Mouse (Mus musculus) G1E (cell line): Measurements from ENCODE around the gene Gm3336. TPM values are rescaled to one million over a fixed set of nuclear protein-coding genes. Genes with fewer than 3 reads are reported as not detected.
A peak's percentile ranks its signal among the peaks of the same experiment; 100 is the strongest.

Experiments
- ATAC-seq: 2 replicates; pipeline ENCODE4 v1.8.0; 2016; ENCODE audit warnings: mild to moderate bottlenecking; ENCODE audit not compliant: insufficient number of reproducible peaks, poor library complexity, low FRiP score, severe bottlenecking; ENCODE audit errors: extremely low read depth
- DNase-seq: peaks from one replicate; pipeline ENCODE4 v3.0.0; 2012; ENCODE audit warnings: low spot score
- H3K27me3 ChIP-seq: 2 replicates; pipeline ENCODE4 v1.6.1; 2012; ENCODE audit warnings: mild to moderate bottlenecking, low read length, inconsistent platforms; ENCODE audit not compliant: insufficient read depth
- H3K36me3 ChIP-seq: replicated peaks from 2 replicates; pipeline ENCODE3; 2012; ENCODE audit warnings: mild to moderate bottlenecking, inconsistent platforms
- H3K4me1 ChIP-seq: 2 replicates; pipeline ENCODE4 v1.6.1; 2012; ENCODE audit warnings: low read depth, low read length, inconsistent platforms, mixed read lengths; ENCODE audit not compliant: insufficient read depth
- H3K4me3 ChIP-seq: 2 replicates; pipeline ENCODE4 v1.5.1; 2012; ENCODE audit warnings: low read depth, mild to moderate bottlenecking, inconsistent platforms, low read length, moderate library complexity, mixed read lengths
- H3K9me3 ChIP-seq: replicated peaks from 2 replicates; pipeline ENCODE4 v1.6.1; 2012; ENCODE audit warnings: inconsistent platforms
- CTCF ChIP-seq: IDR thresholded peaks from 2 replicates; pipeline ENCODE4 v1.5.1; 2012; ENCODE audit warnings: low read depth, low read length, inconsistent platforms, mixed read lengths
- GATA1 ChIP-seq: IDR thresholded peaks from 2 replicates; pipeline ENCODE4 v1.6.1; 2012; ENCODE audit warnings: borderline replicate concordance, low read length, inconsistent platforms, mixed read lengths
- GATA2 ChIP-seq: IDR thresholded peaks from 2 replicates; pipeline ENCODE4 v1.6.1; 2012; ENCODE audit warnings: low read depth, low read length, inconsistent platforms, borderline replicate concordance
- POLR2AphosphoS5 ChIP-seq: IDR thresholded peaks from 2 replicates; pipeline ENCODE4 v1.6.1; 2012; ENCODE audit warnings: low read depth, low read length, inconsistent platforms; ENCODE audit not compliant: insufficient replicate concordance
- TAL1 ChIP-seq: conservative IDR thresholded peaks from 2 replicates; pipeline ENCODE4 v1.6.1; 2012; ENCODE audit warnings: low read depth, low read length, inconsistent platforms, mixed read lengths
- polyA plus RNA-seq: library from polyadenylated mRNA; stranded (reverse); fragments of >175 nt; gene quantifications from 2 replicates; pipeline ENCODE4 v1.2.3, GENCODE M21; 2012
- total RNA-seq, 2 experiments: library from RNA; stranded (forward) in 1 of 2; stranded (reverse) in 1 of 2; fragments of 200-1000 nt in 1 of 2; fragments of >200 nt in 1 of 2; fragmentation: Nextera tagmentation in 1 of 2; gene quantifications; 2 replicates each; pipeline ENCODE4 v1.2.3; 2014 to 2017

Gene Gm3336
- total and polyA plus RNA-seq, 3 experiments: 0.66 to 3.7 (median 0.93) TPM

DNA sequence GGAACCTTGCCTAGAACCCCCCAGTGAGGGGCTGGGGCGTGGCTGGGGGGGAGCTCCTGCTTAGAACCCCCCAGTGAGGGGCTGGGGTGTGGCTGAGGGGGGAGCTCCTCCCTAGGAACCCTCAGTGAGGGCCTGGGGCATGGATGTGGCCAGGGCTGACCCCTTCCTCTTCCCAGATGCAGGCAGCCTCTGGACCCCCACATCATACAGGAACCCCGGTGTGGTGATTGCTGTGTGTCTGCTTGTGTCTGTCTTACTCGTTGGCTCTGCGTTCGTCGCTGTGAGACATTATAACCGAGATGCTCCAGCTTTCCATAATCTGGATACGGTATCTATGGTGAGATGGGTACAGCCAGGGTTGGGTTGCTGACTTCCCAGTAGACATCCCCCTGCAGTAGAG, 3.3 kb downstream of the Gm3336 start:
- DNase-seq (no peak), ATAC-seq (no peak)
- peaks cover 23% of the 10 kb centered on the region for H3K4me1 ChIP-seq
- no peaks in the 10 kb centered on the region for H3K9me3 ChIP-seq
- TF ChIP-seq TAL1 (no peak), POLR2AphosphoS5 (no peak), GATA2 (no peak), GATA1 (no peak)
- H3K36me3 ChIP-seq: no peaks in the 10 kb centered on the region
- peaks cover 50% of the 10 kb centered on the region for H3K27me3 ChIP-seq
- no peak overlapping the region for H3K4me3 ChIP-seq

DNA sequence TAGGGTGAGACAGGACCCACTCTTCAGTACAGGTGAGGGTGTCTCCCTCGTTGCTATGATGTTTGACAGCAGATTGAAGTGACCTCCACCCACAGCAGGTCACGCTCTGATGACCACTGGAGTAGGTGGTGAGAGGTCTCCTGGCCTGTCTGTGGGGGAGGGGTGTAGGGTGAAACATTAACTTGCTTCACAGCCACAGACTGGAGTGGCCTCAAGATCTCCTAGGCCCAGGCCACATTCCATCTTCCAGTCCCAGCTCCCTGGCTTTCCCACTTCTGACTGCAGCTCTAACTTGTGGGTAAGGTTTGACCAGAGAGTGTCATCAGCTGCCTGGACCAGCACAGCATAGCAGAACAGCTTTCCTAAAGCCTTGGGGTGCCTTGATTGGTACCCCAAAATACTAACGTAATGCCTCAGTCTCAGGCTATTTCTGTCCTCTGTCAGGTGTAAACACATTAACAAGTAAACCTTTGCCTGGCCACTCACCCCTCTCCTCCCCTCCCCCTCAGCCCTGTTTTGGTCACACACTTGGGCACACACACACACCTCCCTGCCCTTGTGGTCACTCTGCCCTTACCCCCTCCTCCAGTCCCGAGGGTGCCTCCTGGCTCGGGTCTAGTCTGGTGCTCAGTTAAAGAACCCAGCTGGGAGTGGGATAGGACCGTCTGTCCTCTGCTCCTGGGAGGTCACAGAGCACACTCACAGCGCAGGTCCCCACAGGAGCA, 5.3 kb downstream of the Gm3336 start, which contains the start of gene Pde4c:
Gene Pde4c (plus strand): TSS at position 235 of the 725 bp plus-strand sequence.
- H3K4me1 ChIP-seq: peaks cover 15% of the 10 kb centered on the region
- H3K9me3 ChIP-seq: no peaks in the 10 kb centered on the region
- ATAC-seq (no peak), DNase-seq (no peak)
- H3K27me3 ChIP-seq: peaks cover 52% of the 10 kb centered on the region
- H3K4me3 ChIP-seq: no peak within 1 kb of the TSS
- TF ChIP-seq TAL1 (no peak), POLR2AphosphoS5 (no peak), CTCF (no peak), GATA1 (no peak), GATA2 (no peak)
- H3K36me3 ChIP-seq: no peaks in the 10 kb centered on the region

DNA sequence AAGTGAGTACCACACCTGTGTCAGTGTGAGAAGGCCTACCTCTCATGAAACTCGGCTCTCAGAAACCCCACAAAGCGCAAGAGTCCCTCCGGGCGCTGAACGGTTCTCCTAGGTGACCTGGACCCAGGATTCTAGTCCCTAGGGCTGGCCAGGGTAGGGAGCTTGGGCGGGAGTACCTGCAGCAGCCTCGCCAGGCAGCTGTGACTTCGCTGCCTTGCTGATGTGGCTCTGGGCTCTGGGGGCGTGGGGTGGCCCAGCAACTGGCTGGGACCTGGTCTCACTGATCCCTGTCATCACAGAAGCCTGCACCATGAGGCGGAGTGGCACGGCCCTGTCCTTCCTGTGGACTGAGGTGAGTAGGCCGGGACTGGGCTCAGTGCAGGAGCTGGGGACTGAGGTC, 5.9 kb downstream of the Gm3336 start:
- no peaks in the 10 kb centered on the region for H3K9me3 ChIP-seq
- H3K27me3 ChIP-seq: peaks cover 57% of the 10 kb centered on the region
- H3K4me3 ChIP-seq: no peak overlapping the region
- peaks cover 15% of the 10 kb centered on the region for H3K4me1 ChIP-seq
- no peaks in the 10 kb centered on the region for H3K36me3 ChIP-seq
- DNase-seq: no peak
- ATAC-seq: no peak
- no peak for TF ChIP-seq CTCF
- no peak for TF ChIP-seq GATA1
- no peak for TF ChIP-seq POLR2AphosphoS5
- TF ChIP-seq GATA2: no peak
- no peak for TF ChIP-seq TAL1

DNA sequence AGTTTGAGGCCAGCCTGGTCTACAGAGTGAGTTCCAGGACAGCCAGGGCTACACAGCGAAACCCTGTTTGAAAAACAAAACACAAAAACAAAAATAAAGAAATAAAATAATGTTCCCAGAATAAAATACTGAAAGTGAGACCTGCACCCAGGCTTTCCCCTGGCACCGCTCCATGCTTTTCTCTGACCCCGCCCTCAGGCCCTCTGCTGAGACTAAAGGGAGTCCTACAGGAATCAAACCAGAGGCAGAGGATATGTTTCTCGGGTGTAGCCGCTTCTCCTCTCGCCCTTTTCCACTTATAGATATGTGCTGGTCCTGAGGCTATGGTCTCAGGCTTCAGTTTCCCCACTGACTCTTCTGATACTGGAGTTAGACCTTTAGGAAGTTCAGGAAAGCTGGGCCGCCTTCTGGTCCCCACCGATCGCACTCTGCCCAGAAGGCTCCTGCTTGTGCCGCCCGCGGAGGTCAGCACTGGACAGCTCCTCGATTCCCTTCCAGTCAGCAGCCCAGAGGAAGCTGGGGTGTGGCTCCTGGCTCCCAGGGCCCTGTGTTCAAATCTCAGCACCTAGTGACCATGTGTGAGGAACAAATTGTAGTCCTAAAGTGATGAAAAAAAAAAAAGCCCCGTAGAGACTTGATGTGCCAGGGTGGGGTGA, 7.6 kb downstream of the Gm3336 start:
- DNase-seq (no peak), ATAC-seq (no peak)
- no peaks in the 10 kb centered on the region for H3K36me3 ChIP-seq
- H3K9me3 ChIP-seq: no peaks in the 10 kb centered on the region
- H3K4me1 ChIP-seq: peaks cover 19% of the 10 kb centered on the region
- no peak overlapping the region for H3K4me3 ChIP-seq
- peaks cover 65% of the 10 kb centered on the region for H3K27me3 ChIP-seq
- TF ChIP-seq GATA2 (no peak), POLR2AphosphoS5 (no peak), TAL1 (no peak), CTCF (no peak), GATA1 (no peak)

DNA sequence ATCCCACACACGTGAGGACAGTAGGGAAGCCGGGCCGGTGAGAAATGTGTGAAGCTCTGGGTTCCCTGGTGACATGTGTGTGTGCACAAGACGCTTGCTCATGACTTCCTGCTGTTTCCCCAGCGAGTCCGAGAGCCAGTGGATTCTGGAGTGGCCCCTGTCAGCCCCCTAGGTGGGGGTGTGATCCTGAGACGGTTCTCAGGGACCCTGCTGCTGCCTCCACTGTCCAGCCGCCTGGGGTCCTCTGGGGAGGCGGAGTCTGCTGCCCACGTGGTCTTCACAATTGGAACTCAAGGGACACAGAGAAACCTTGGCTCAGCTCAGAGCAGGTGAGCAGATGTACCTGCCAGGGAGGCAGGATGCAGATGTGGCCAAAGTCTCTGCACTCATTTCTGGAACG, 8.4 kb downstream of the Gm3336 start:
- DNase-seq (no peak), ATAC-seq (no peak)
- H3K4me3 ChIP-seq: no peak overlapping the region
- no peaks in the 10 kb centered on the region for H3K36me3 ChIP-seq
- H3K27me3 ChIP-seq: peaks cover 65% of the 10 kb centered on the region
- TF ChIP-seq POLR2AphosphoS5 (no peak), GATA1 (no peak), TAL1 (no peak)
- H3K9me3 ChIP-seq: no peaks in the 10 kb centered on the region
- H3K4me1 ChIP-seq: peaks cover 19% of the 10 kb centered on the region

GRCm38 (mm10) chr8:70729808-70730475, 11.6 kb downstream of the Gm3336 start:
- DNase-seq: no peak
- peaks cover 59% of the 10 kb centered on the region for H3K27me3 ChIP-seq
- H3K4me3 ChIP-seq: peak overlapping the region; percentile 55; the same call in 1 of the 2 replicates
- TF ChIP-seq TAL1 (no peak), CTCF (no peak), GATA1 (no peak), GATA2 (no peak), POLR2AphosphoS5 (no peak)
- H3K9me3 ChIP-seq: no peaks in the 10 kb centered on the region
- no peak for ATAC-seq
- no peaks in the 10 kb centered on the region for H3K36me3 ChIP-seq
- H3K4me1 ChIP-seq: peaks cover 14% of the 10 kb centered on the region

DNA sequence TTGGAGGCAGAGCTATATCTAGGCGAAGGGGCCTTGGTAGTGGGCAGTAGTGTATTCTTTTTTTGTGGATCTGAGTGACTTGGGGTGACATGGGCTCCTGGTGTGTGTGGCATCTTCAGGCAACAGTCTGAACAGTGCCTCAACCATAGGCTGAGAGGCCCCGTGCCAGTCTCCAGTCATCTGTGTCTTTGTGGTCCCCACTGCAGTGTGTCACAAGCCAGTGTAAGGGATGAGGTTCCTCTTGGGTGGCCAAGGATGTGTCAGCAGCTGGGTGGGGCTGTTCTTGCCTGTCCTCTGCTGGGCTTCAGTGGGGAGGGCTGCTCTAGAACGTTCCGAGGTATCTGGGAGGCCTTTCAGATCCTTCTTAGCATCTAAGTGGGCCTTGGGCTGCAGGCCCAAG, 12.6 kb downstream of the Gm3336 start:
- no peak for ATAC-seq
- TF ChIP-seq POLR2AphosphoS5: no peak
- TF ChIP-seq GATA1: no peak
- TF ChIP-seq GATA2: no peak
- TF ChIP-seq CTCF: no peak
- Histone ChIP-seq H3K27me3 (peaks cover 58% of the 10 kb centered on the region), H3K36me3 (no peaks in the 10 kb centered on the region), H3K4me3 (no peak overlapping the region), H3K9me3 (no peaks in the 10 kb centered on the region), H3K4me1 (peaks cover 14% of the 10 kb centered on the region)
- DNase-seq: no peak
